18 mouse cellular contexts compared by ENCODE assay signal in the genomic region with DNA sequence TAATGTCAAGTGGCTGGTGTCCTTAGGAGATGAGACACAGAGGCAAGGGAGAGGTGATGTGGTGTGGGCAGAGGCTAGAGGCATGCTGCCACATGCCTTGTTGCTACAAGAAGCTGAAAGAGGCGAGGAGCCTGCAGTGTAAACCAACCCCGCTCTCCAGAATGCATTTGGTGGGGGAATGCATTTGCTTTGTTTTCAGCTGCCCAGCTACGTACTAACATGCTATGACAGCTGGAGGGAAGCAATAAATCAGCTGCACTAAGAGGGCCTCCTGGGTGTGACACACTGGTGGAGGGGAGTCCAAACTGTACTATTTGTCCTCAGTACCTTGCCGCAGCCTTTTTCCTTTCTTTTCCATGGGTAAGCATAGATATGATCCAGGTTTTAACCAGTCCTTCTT.
DNase-seq lines count a peak whose midpoint lies in the region; ATAC-seq and TF ChIP-seq lines count a peak whose summit lies in the region.
"Had no signal": no experiment of that assay in that cellular context is flagged by ENCODE, and none has a peak within 500 bp of the region (broad histone marks: within the 10 kb centered on the region; RNA-seq: fewer than 3 reads in every experiment).

No protein-coding gene starts in this region.

- ATAC-seq in midbrain, embryonic 11.5 days (ENCODE audit: low FRiP score): no peak
- no peak for ATAC-seq in midbrain, postnatal 0 days (ENCODE audit: low FRiP score)
- ATAC-seq in limb, embryonic 12.5 days (ENCODE audit: insufficient number of reproducible peaks, insufficient read depth, low FRiP score, low TSS enrichment, low read depth): no peak; the same call in 1 of the 2 replicates
- no peak for ATAC-seq in cerebellum, adult (ENCODE audit: insufficient number of reproducible peaks, low FRiP score, low TSS enrichment)
- ATAC-seq: CD4-positive, CD25-positive, alpha-beta regulatory T cell, adult 4 months; midbrain, embryonic 15.5 days had no signal

- peak; percentile 23 for DNase-seq in midbrain, embryonic 11.5 days (ENCODE audit: low spot score, missing footprints)
- DNase-seq in midbrain, postnatal 0 days (ENCODE audit: low spot score): no peak
- peak; percentile 64 for DNase-seq in lung, postnatal 25 days (ENCODE audit: low spot score)
- DNase-seq in ovary, postnatal 36 days (ENCODE audit: low spot score): no peak
- DNase-seq in layer of hippocampus, adult 9-11 months: no peak
- DNase-seq: adrenal gland, adult 8-10 months; cerebellum, adult 18-20 months; heart, adult 18-20 months; heart, postnatal 14 days; kidney, adult 9 months had no signal

- WGBS in midbrain, embryonic 11.5 days: 82% methylated on average over 4 of the region's 4 CpGs
- 74% methylated on average over 4 of the region's 4 CpGs for WGBS in midbrain, postnatal 0 days
- WGBS in limb, embryonic 12.5 days: 60% methylated on average over 4 of the region's 4 CpGs

- H3K9ac ChIP-seq in midbrain, embryonic 11.5 days (ENCODE audit: low read length): no peak overlapping the region
- H3K9ac ChIP-seq in midbrain, postnatal 0 days (replicated peaks; ENCODE audit: low read length, poor library complexity, severe bottlenecking): no peak overlapping the region
- H3K9ac ChIP-seq in limb, embryonic 12.5 days (replicated peaks): no peak overlapping the region
- H3K9ac ChIP-seq: hindbrain, embryonic 15.5 days; midbrain, embryonic 15.5 days had no signal

- no peak overlapping the region for H3K4me3 ChIP-seq in midbrain, embryonic 11.5 days (ENCODE audit: low read depth, low read length)
- H3K4me3 ChIP-seq in midbrain, postnatal 0 days (ENCODE audit: low read depth, low read length): no peak overlapping the region
- H3K4me3 ChIP-seq in limb, embryonic 12.5 days (replicated peaks): no peak overlapping the region
- H3K4me3 ChIP-seq: forebrain, embryonic 10.5 days; hindbrain, embryonic 15.5 days; midbrain, embryonic 15.5 days had no signal

- TF ChIP-seq CTCF in midbrain, postnatal 0 days (IDR thresholded peaks at IDR 0.05): no peak

- no peaks in the 10 kb centered on the region for H3K27me3 ChIP-seq in midbrain, embryonic 11.5 days (ENCODE audit: control insufficient read depth, insufficient read depth, low read length)
- H3K27me3 ChIP-seq in midbrain, postnatal 0 days (ENCODE audit: insufficient read depth, low read length): no peaks in the 10 kb centered on the region
- H3K27me3 ChIP-seq in limb, embryonic 12.5 days: no peaks in the 10 kb centered on the region
- H3K27me3 ChIP-seq: hindbrain, embryonic 15.5 days; midbrain, embryonic 15.5 days had no signal

- no peaks in the 10 kb centered on the region for H3K9me3 ChIP-seq in midbrain, embryonic 11.5 days (ENCODE audit: control insufficient read depth, low read length)
- no peaks in the 10 kb centered on the region for H3K9me3 ChIP-seq in midbrain, postnatal 0 days (ENCODE audit: low read length)
- H3K9me3 ChIP-seq in limb, embryonic 12.5 days: no peaks in the 10 kb centered on the region
- H3K9me3 ChIP-seq: forebrain, embryonic 10.5 days; hindbrain, embryonic 15.5 days; midbrain, embryonic 15.5 days had no signal

- H3K4me1 ChIP-seq in midbrain, embryonic 11.5 days (ENCODE audit: control insufficient read depth, insufficient read depth, low read length): no peaks in the 10 kb centered on the region
- no peaks in the 10 kb centered on the region for H3K4me1 ChIP-seq in midbrain, postnatal 0 days (ENCODE audit: insufficient read depth, low read length)
- H3K4me1 ChIP-seq in limb, embryonic 12.5 days (replicated peaks): peaks cover 7% of the 10 kb centered on the region; the same call in 1 of the 2 replicates
- H3K4me1 ChIP-seq: forebrain, embryonic 10.5 days; hindbrain, embryonic 15.5 days; midbrain, embryonic 15.5 days had no signal

- no peaks in the 10 kb centered on the region for H3K36me3 ChIP-seq in midbrain, embryonic 11.5 days (ENCODE audit: control insufficient read depth, insufficient read depth, low read length)
- no peaks in the 10 kb centered on the region for H3K36me3 ChIP-seq in midbrain, postnatal 0 days (ENCODE audit: insufficient read depth, low read length)
- H3K36me3 ChIP-seq in limb, embryonic 12.5 days: no peaks in the 10 kb centered on the region
- H3K36me3 ChIP-seq: forebrain, embryonic 10.5 days; hindbrain, embryonic 15.5 days; midbrain, embryonic 15.5 days had no signal

- no peak overlapping the region for H3K27ac ChIP-seq in midbrain, embryonic 11.5 days (ENCODE audit: low read depth, low read length)
- no peak overlapping the region for H3K27ac ChIP-seq in midbrain, postnatal 0 days (ENCODE audit: low read depth, low read length)
- peak overlapping the region; percentile 35; the same call in 1 of the 2 replicates for H3K27ac ChIP-seq in limb, embryonic 12.5 days
- H3K27ac ChIP-seq: forebrain, embryonic 10.5 days; hindbrain, embryonic 15.5 days; macrophage; midbrain, embryonic 15.5 days had no signal

- no peak overlapping the region for H3K4me2 ChIP-seq in midbrain, embryonic 11.5 days
- H3K4me2 ChIP-seq in midbrain, postnatal 0 days (ENCODE audit: low read depth, low read length, poor library complexity, severe bottlenecking): no peak overlapping the region
- no peak overlapping the region for H3K4me2 ChIP-seq in limb, embryonic 12.5 days
- H3K4me2 ChIP-seq: hindbrain, embryonic 15.5 days; liver, embryonic 11.5 days; midbrain, embryonic 15.5 days had no signal

Comparison
In these comparisons a context has a peak if more than half of its experiments do, and no peak if none do; other contexts are left out.
1. DNase-seq: peak in midbrain, embryonic 11.5 days (single experiment) and lung, postnatal 25 days (single experiment); none in midbrain, postnatal 0 days (single experiment), ovary, postnatal 36 days (single experiment) and layer of hippocampus, adult 9-11 months (single experiment).